Mouse (Mus musculus): ENCODE measurements around the gene Plxna1. TPM values are rescaled to one million over a fixed set of nuclear protein-coding genes. Genes with fewer than 3 reads are reported as not detected.
A peak's percentile ranks its signal among the peaks of the same experiment; 100 is the strongest.

Gene Plxna1
- polyA plus RNA-seq, 1 experiment from 2014 or later = 41.4 TPM

DNA sequence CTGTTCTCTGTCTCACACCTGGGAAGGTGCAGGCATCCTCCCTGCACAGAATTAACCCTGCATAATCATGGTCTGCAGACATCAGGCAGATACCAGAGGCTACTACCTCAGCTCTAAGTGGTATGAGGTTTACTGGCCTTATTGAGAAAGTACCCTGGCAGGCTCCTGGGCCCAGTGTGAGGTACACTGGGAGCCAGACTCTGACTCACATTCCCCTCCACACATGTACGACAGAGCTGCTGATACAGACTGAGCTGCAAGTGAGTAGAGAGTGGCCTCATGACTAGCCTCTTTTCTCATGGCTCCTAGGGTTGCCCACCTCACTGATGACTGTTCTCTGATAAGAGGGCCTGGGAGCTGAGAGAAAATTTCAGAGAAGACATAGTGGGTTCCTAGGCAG, 24.5 kb upstream of the Plxna1 start:
- Histone ChIP-seq H3K4me2 (no peak overlapping the region), H3K4me1 (replicated peaks) (peaks cover 8% of the 10 kb centered on the region), H3K27me3 (no peaks in the 10 kb centered on the region), H3K9me3 (no peaks in the 10 kb centered on the region), H3K4me3 (no peak overlapping the region), H3K36me3 (no peaks in the 10 kb centered on the region), H3K9ac (no peak overlapping the region), H3K27ac (replicated peaks) (no peak overlapping the region)
- no peak for ATAC-seq (ENCODE audit: low read depth)
- WGBS = 93% methylated on average over 1 of the region's 1 CpGs

DNA sequence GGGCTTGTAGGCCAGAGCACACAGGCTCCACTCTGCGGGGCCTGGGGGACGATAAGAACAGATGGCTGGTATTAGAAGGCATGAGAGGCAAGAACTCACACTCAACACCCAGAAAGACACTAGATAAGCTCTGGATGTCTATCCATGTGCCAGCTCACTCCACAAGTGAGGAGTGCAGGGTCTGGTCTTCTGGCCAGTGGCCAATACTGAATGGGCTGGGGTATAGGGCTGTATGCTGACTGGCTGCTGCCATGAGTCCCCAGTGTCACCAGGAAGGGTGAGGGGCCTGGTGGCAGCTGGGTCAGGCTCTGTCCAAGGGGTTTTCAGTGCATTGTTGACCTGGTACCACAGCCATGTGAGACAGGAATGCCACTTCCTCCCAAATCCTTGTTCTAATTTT, 22.3 kb upstream of the Plxna1 start:
- Histone ChIP-seq H3K9ac (no peak overlapping the region), H3K4me1 (replicated peaks) (peaks cover 4% of the 10 kb centered on the region), H3K4me2 (no peak overlapping the region), H3K36me3 (no peaks in the 10 kb centered on the region), H3K27me3 (no peaks in the 10 kb centered on the region), H3K9me3 (no peaks in the 10 kb centered on the region), H3K4me3 (no peak overlapping the region), H3K27ac (replicated peaks) (no peak overlapping the region)
- ATAC-seq (ENCODE audit: low read depth) = no peak
- WGBS = 83% methylated on average over 2 of the region's 2 CpGs

DNA sequence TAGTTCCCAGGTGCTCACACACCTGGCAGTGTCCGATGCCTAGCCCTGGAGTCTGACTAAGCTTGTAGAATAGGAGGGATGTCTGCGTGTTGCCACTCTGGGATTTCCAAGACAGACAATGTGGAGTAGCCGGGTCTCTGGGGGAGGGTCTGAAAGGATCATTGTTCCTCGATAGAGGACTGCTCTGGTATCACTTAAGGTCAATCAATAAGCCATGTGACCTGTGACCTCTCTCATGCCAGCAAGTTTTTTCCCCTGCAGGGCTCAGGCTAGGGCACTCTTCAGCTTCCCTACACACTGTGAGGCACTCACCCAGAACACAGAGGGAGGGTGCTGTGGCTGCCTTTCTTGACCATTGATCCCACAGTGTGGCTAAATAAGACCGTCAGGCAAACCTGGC, 19.4 kb upstream of the Plxna1 start:
- Histone ChIP-seq H3K4me2 (no peak overlapping the region), H3K4me1 (replicated peaks) (no peaks in the 10 kb centered on the region), H3K9ac (no peak overlapping the region), H3K36me3 (no peaks in the 10 kb centered on the region), H3K4me3 (no peak overlapping the region), H3K27ac (replicated peaks) (no peak overlapping the region), H3K27me3 (no peaks in the 10 kb centered on the region), H3K9me3 (no peaks in the 10 kb centered on the region)
- WGBS = 48% methylated on average over 5 of the region's 5 CpGs
- ATAC-seq (ENCODE audit: low read depth) = no peak

DNA sequence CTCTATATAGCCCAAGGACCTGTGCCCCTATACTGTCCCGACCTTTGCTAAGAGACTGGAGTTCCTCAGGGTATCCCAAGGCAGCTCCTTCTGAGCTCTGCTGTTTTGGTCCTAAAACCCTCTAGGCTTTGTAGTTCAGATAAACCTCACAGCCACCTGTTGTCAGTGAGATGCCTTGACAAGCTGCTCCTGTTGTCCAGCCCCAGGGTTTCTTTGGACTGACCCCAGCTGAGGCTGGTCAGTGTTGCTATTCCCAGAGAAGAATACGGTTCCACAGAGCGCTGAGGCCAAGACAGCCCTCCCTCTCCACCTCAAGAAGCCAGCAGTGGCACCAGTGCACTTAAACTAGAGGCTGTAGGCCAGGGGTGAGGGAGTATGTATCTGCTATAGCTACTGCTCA, 18.8 kb upstream of the Plxna1 start:
- 57% methylated on average over 3 of the region's 3 CpGs for WGBS
- Histone ChIP-seq H3K4me1 (replicated peaks) (no peaks in the 10 kb centered on the region), H3K9me3 (no peaks in the 10 kb centered on the region), H3K4me3 (no peak overlapping the region), H3K36me3 (no peaks in the 10 kb centered on the region), H3K27me3 (no peaks in the 10 kb centered on the region), H3K27ac (replicated peaks) (no peak overlapping the region), H3K9ac (no peak overlapping the region), H3K4me2 (no peak overlapping the region)
- ATAC-seq (ENCODE audit: low read depth) = no peak

DNA sequence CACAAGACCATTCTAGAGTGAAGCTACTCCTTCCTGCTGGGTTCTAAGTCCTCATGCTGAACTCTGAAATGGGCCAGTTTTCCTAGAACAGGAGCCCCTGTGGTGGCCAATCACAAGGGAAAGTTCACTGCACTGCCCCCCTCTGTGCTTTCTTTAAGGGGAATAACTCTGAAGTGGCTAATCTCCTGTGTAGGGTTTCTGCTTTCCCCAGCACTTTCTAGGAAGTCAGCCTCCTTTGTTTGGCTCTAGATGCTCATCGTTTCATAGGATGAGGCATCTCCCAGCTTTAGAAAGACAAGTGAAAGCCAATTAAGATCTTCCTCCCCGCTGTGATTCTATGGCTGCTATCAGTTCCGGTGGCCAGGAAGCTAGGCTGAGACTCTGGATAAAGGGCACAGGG, 18.3 kb upstream of the Plxna1 start:
- Histone ChIP-seq H3K4me2 (no peak overlapping the region), H3K4me3 (no peak overlapping the region), H3K9me3 (no peaks in the 10 kb centered on the region), H3K36me3 (no peaks in the 10 kb centered on the region), H3K9ac (no peak overlapping the region), H3K27ac (replicated peaks) (no peak overlapping the region), H3K4me1 (replicated peaks) (no peaks in the 10 kb centered on the region), H3K27me3 (no peaks in the 10 kb centered on the region)
- no peak for ATAC-seq (ENCODE audit: low read depth)
- WGBS = 30% methylated on average over 3 of the region's 3 CpGs

DNA sequence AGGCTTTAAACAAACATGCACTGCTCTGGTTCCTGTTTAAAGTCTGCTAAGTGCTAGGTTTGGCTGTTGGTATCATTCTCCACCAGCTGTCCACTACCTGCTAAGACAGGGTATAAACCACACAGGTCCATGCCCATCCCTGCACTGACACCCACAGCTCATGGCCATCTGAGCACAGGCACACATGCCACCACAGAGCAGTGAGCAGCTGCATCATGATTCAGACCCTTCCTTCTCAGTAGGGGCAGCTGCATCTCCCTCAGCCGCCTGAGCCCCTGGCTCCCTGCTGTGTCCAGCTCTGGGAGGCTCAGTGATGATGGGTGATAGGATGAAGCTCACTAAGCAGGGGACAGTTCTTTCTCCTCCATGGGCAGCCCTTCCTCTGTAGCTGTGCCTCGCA, 15.8 kb upstream of the Plxna1 start:
- Histone ChIP-seq H3K4me2 (no peak overlapping the region), H3K36me3 (no peaks in the 10 kb centered on the region), H3K27ac (replicated peaks) (no peak overlapping the region), H3K27me3 (no peaks in the 10 kb centered on the region), H3K9ac (no peak overlapping the region), H3K9me3 (no peaks in the 10 kb centered on the region), H3K4me1 (replicated peaks) (no peaks in the 10 kb centered on the region), H3K4me3 (no peak overlapping the region)
- WGBS = 68% methylated on average over 2 of the region's 2 CpGs
- ATAC-seq (ENCODE audit: low read depth) = no peak

DNA sequence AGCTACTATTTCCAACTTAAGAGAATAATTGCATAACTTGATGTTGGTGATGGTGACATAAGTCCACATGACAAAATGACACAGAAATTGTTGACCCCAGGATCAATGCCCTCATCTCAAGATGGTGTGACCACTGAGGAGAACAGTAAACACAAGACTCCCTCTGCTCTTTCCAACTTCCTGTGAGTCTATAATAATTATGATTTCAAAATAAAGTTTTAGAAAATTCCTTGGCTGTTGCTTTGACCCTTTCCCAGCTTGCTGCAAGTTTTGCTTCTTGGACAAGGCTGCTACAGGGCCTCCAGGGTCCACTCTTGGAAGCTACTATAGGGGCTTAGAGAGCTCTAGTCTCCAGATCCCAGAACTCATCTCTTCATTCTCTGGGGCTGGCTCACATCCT, 6.4 kb upstream of the Plxna1 start:
- no peak overlapping the region for H3K4me2 ChIP-seq
- no peak for ATAC-seq (ENCODE audit: low read depth)
- no peak overlapping the region for H3K9ac ChIP-seq
- peaks cover 6% of the 10 kb centered on the region for H3K27me3 ChIP-seq
- H3K4me1 ChIP-seq (replicated peaks) = no peaks in the 10 kb centered on the region
- H3K27ac ChIP-seq (replicated peaks) = no peak overlapping the region
- no peak overlapping the region for H3K4me3 ChIP-seq
- H3K36me3 ChIP-seq = no peaks in the 10 kb centered on the region
- H3K9me3 ChIP-seq = no peaks in the 10 kb centered on the region

DNA sequence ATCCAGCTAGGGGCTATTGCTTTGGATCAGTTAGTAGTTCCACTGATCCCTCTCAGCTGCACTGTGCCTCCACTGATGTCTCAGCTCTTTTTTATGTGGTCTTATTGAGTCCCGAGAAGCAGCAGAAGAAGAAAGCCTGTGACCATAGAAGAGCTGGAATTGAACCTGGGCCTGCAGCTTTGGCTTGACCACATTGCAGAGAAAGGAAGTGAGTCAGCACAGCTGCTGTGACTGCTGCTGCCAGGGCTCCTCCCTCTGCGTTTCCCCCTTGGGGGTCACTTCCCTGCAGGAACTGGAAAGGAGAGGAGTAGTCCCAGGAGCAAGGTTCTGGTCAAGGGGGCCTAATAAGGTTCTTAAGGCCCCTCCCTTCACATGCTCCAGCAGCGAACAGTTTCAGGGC, 1.9 kb upstream of the Plxna1 start:
- Histone ChIP-seq H3K9ac (no peak overlapping the region), H3K27me3 (peaks cover 11% of the 10 kb centered on the region), H3K4me1 (replicated peaks) (peaks cover 30% of the 10 kb centered on the region), H3K9me3 (no peaks in the 10 kb centered on the region), H3K27ac (replicated peaks) (no peak overlapping the region), H3K4me2 (no peak overlapping the region), H3K36me3 (no peaks in the 10 kb centered on the region), H3K4me3 (no peak overlapping the region)
- ATAC-seq (ENCODE audit: low read depth) = no peak
- 75% methylated on average over 3 of the region's 3 CpGs for WGBS

DNA sequence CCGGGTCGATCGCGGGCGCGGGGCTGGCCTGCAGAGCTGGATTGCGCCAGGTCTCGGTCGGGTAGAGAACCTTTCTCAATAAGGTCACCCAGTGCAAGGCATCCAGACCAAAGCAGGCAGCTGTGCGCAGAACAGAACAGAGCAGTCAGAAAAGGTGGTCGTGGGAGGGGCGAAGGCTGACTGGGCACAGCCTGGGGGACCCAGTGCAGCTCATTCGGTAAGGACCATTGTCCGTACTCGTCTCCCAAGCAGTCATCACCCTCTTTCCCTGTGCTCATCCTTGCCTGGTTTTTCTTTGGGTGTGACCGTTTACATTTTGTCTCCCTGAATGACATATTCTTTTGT, 659 bp upstream of the Plxna1 start:
- 0 out of 2 replicates have a peak overlapping the region, but pooled peaks have one; percentile 11 for H3K27ac ChIP-seq (replicated peaks)
- peak overlapping the region; percentile 92 for H3K4me2 ChIP-seq
- peaks cover 11% of the 10 kb centered on the region for H3K27me3 ChIP-seq
- peak overlapping the region; percentile 76 for H3K9ac ChIP-seq
- no peaks in the 10 kb centered on the region for H3K9me3 ChIP-seq
- peak; percentile 51 for ATAC-seq (ENCODE audit: low read depth)
- H3K36me3 ChIP-seq = no peaks in the 10 kb centered on the region
- 4% methylated on average over 16 of the region's 16 CpGs for WGBS
- peak overlapping the region; percentile 99 for H3K4me3 ChIP-seq
- H3K4me1 ChIP-seq (replicated peaks) = peaks cover 42% of the 10 kb centered on the region

DNA sequence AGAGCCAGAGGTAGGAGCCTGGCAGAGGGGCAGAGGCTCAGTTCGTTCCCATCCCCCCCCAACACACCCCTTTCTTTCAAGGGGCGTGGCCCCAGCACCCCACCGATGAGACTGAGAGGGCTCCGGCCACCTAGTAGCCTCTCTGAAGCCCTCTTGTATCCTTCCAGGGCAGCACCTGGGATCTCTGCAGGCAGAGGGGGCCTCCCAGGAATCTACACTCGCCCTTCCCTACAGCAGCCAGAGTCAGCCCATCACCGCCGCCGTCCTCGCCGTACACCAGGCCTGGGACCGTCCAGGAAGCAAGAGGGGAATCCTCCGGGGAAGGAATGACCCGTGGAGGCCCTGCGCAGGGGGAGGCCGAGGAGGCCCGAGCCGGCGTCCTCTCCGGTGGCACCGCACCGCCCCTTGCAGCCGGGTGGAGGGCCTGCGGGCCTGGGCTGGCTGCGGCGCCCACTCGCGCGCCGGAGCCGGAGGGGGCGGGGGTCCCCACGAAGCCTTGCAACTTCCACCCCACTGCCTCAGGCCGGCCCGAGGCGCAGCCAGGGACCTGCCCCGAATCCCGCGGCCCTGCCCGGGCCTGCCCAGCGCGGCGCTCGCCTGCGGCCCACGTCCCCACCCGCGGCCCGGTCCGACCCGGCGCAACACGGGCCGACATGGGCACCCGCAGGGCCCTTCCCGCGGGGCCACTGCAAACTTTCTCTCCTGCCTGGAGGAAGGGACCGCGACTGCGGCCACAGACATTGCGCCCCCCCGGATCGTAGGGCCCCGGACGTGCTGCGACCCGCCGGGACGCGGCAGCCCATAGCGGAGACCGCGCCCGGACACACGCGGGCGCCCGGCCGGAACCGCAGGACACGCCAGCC, 771 bp downstream of the Plxna1 start:
- peak overlapping the region; percentile 99 for H3K9ac ChIP-seq
- peak overlapping the region; percentile 92 for H3K4me2 ChIP-seq
- WGBS = under 1% methylated on average over 69 of the region's 80 CpGs
- H3K27me3 ChIP-seq = peaks cover 11% of the 10 kb centered on the region
- peak overlapping the region; percentile 88 for H3K27ac ChIP-seq (replicated peaks)
- peaks cover 11% of the 10 kb centered on the region for H3K36me3 ChIP-seq
- peaks cover 56% of the 10 kb centered on the region for H3K4me1 ChIP-seq (replicated peaks)
- H3K4me3 ChIP-seq = peak overlapping the region; percentile 99
- H3K9me3 ChIP-seq = no peaks in the 10 kb centered on the region
- ATAC-seq (ENCODE audit: low read depth) = peak; percentile 28

DNA sequence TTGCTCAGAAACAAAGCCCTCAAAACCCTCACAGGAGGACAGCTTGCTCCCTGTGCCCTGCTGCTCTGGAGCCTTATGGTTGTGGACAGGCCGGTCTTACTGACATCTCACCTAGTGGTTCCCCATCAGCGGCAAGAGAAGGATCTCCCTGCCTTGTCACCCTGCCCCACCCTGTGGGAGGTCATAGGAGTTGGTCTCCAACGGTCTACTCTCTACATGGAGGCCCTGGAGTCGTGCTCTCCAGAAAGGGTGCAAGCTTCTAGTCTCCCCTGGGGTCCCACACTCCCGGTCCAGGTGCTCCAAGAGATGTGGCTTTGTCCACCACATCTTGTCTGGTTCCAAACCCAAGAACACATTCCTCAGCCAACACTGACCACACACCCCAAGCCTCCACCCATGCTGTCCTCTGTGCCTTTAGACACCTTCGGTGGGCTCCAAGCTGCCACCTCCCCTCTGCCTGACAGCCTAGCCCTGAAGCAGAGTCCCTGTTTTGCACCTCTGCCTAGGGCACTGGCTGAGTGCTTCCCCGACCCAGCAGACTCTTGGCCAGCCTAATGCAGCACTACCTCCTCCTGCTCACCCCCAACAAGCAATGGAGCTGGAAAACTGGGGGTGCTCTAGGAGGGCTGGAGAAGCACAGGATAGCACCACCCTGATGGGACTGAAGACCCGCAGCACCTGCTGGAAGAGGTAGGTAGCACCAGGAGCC, 1.6 kb downstream of the Plxna1 start:
- peak overlapping the region; percentile 99 for H3K4me3 ChIP-seq
- peak; percentile 7; the same call in 1 of the 2 replicates for ATAC-seq (ENCODE audit: low read depth)
- H3K9ac ChIP-seq = peak overlapping the region; percentile 99
- H3K9me3 ChIP-seq = no peaks in the 10 kb centered on the region
- peaks cover 11% of the 10 kb centered on the region for H3K27me3 ChIP-seq
- peak overlapping the region; percentile 92 for H3K4me2 ChIP-seq
- H3K36me3 ChIP-seq = peaks cover 19% of the 10 kb centered on the region
- H3K4me1 ChIP-seq (replicated peaks) = peaks cover 64% of the 10 kb centered on the region
- peak overlapping the region; percentile 88 for H3K27ac ChIP-seq (replicated peaks)
- 47% methylated on average over 8 of the region's 8 CpGs for WGBS

DNA sequence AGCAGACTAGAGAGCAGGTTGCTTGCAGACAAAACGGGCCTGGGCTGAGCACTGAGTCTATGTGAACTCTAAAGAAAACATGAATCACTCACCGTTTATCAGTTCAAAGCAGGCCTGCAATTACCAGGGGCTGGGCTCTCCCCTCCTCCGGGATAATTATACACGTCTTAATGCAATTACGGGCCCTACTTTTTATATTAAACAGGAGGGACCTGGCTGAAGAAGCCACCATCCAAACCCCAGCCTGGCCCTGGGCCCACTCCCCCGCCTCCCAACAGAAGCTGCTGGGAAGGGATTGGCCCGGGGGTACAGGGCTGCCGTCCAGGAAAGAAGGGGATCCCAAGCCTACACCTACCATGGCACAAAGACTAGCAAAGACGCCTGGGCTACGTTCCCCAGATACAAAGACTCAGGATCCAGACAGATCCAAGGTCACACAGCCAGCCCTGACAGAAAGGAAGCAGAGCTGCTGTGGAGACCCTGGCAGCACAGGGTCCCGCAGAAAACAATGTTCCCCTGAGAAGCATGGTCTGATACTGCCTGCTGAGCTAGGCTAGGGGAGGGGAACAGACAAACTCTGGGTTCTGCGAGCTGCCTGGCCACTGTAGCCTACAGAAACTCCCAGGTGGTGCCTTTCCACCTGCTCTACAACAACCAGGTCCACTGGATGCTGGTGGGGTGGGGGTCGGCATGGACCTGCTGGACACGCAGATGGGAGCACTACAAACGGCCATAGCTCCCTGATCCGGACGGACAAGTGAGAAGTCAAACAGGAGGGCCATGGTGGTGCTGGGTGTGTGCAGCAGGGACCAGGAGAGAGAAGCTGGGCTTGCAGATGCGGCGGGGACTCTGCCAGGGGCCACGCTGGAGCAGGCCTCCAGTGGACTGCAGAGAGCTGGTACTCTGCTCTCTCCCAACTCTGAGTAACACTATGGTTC, 2.4 kb downstream of the Plxna1 start:
- H3K9ac ChIP-seq = peak overlapping the region; percentile 99
- peaks cover 27% of the 10 kb centered on the region for H3K36me3 ChIP-seq
- H3K4me1 ChIP-seq (replicated peaks) = peaks cover 72% of the 10 kb centered on the region
- H3K4me2 ChIP-seq = peak overlapping the region; percentile 92
- H3K27me3 ChIP-seq = peaks cover 11% of the 10 kb centered on the region
- ATAC-seq (ENCODE audit: low read depth) = no peak
- peak overlapping the region; percentile 53 for H3K27ac ChIP-seq (replicated peaks)
- WGBS = 41% methylated on average over 20 of the region's 20 CpGs
- H3K9me3 ChIP-seq = no peaks in the 10 kb centered on the region
- peak overlapping the region; percentile 99 for H3K4me3 ChIP-seq

All from neural tube, embryonic 13.5 days (tissue).